Mouse (Mus musculus) liver, embryonic 13.5 days (tissue): ENCODE measurements around the gene Sgta. TPM values are rescaled to one million over a fixed set of nuclear protein-coding genes. Genes with fewer than 3 reads are reported as not detected.

Experiments
- ATAC-seq: fragments of 200-750 bp; cut with Nextera tagmentation; 2 replicates; pipeline ENCODE4 v1.8.0; 2017; ENCODE audit warnings: low read depth, mild to moderate bottlenecking, moderate number of reproducible peaks, moderate library complexity
- DNase-seq: peaks from one replicate; pipeline ENCODE4 v3.0.0; 2022
- H3K27ac ChIP-seq: fragments of 300-500 bp; sonication (generic); 2 replicates; pipeline ENCODE4 v1.5.1; 2015; ENCODE audit warnings: moderate library complexity, mild to moderate bottlenecking, inconsistent platforms
- H3K27me3 ChIP-seq: fragments of 300-500 bp; sonication (generic); 2 replicates; pipeline ENCODE4 v1.6.1; 2015; ENCODE audit warnings: mild to moderate bottlenecking, inconsistent platforms
- H3K36me3 ChIP-seq: fragments of 300-500 bp; sonication (generic); 2 replicates; pipeline ENCODE4 v1.6.1; 2015; ENCODE audit warnings: mild to moderate bottlenecking, inconsistent platforms
- H3K4me1 ChIP-seq: fragments of 300-500 bp; sonication (generic); replicated peaks from 2 replicates; pipeline ENCODE4 v1.6.1; 2015; ENCODE audit warnings: inconsistent platforms
- H3K4me2 ChIP-seq: fragments of 300-500 bp; sonication (generic); 2 replicates; pipeline ENCODE4 v1.6.1; 2015; ENCODE audit warnings: inconsistent platforms, mild to moderate bottlenecking, moderate library complexity
- H3K4me3 ChIP-seq: fragments of 300-500 bp; sonication (generic); replicated peaks from 2 replicates; pipeline ENCODE4 v1.5.1; 2015; ENCODE audit warnings: mild to moderate bottlenecking, inconsistent platforms
- H3K9ac ChIP-seq: fragments of 300-500 bp; sonication (generic); 2 replicates; pipeline ENCODE4 v1.6.1; 2015; ENCODE audit warnings: mild to moderate bottlenecking, inconsistent platforms
- H3K9me3 ChIP-seq: fragments of 300-500 bp; sonication (generic); replicated peaks from 2 replicates; pipeline ENCODE4 v1.6.1; 2016; ENCODE audit warnings: inconsistent platforms
- WGBS: fragments of 180-500 bp; shearing (Covaris S2); methylation state at CpG from one replicate; pipeline ENCODE4 v1.1.7; 2015; ENCODE audit not compliant: insufficient replicate concordance; 5-methylcytosine and 5-hydroxymethylcytosine counted together
- polyA plus RNA-seq: library from polyadenylated mRNA; unstranded; fragments of >200 nt; fragmentation: Nextera tagmentation; extraction: Ambion mirVana; gene quantifications from 2 replicates; pipeline ENCODE4 v1.2.1, GENCODE M21; 2015

The Sgta gene
- polyA plus RNA-seq, 1 experiment from 2014 or later = 69.1 TPM

GRCm38 (mm10) chr10:81029031-81029430, 30.9 kb downstream of the Sgta start:
- ATAC-seq = no peak
- Histone ChIP-seq H3K4me3 (no peak overlapping the region), H3K4me2 (no peak overlapping the region), H3K27ac (no peak overlapping the region), H3K36me3 (peaks cover 14% of the 10 kb centered on the region), H3K9ac (no peak overlapping the region), H3K27me3 (peaks cover 24% of the 10 kb centered on the region), H3K4me1 (peaks cover 13% of the 10 kb centered on the region), H3K9me3 (no peaks in the 10 kb centered on the region)
- DNase-seq = no peak
- WGBS = 64% methylated on average over 10 of the region's 10 CpGs

- Histone ChIP-seq H3K27me3 (peaks cover 33% of the 10 kb centered on the region), H3K27ac (no peak overlapping the region), H3K4me1 (peaks cover 13% of the 10 kb centered on the region), H3K4me3 (no peak overlapping the region), H3K9ac (no peak overlapping the region), H3K9me3 (no peaks in the 10 kb centered on the region), H3K36me3 (peaks cover 14% of the 10 kb centered on the region), H3K4me2 (no peak overlapping the region)
- DNase-seq (no peak), ATAC-seq (no peak)
Observed at GRCm38 (mm10) chr10:81028219-81028618, 31.8 kb downstream of the Sgta start.

- Histone ChIP-seq H3K4me1 (peaks cover 13% of the 10 kb centered on the region), H3K9me3 (no peaks in the 10 kb centered on the region), H3K4me3 (no peak overlapping the region), H3K4me2 (no peak overlapping the region), H3K27me3 (peaks cover 41% of the 10 kb centered on the region), H3K27ac (no peak overlapping the region), H3K36me3 (peaks cover 11% of the 10 kb centered on the region), H3K9ac (no peak overlapping the region)
- no peak for DNase-seq
- WGBS = 38% methylated on average over 4 of the region's 4 CpGs
- no peak for ATAC-seq
Observed at GRCm38 (mm10) chr10:81027331-81027730, 32.6 kb downstream of the Sgta start.

GRCm38 (mm10) chr10:81026857-81027256, 33.1 kb downstream of the Sgta start:
- Histone ChIP-seq H3K4me1 (peaks cover 13% of the 10 kb centered on the region), H3K27ac (no peak overlapping the region), H3K27me3 (peaks cover 46% of the 10 kb centered on the region), H3K4me2 (no peak overlapping the region), H3K4me3 (no peak overlapping the region), H3K36me3 (peaks cover 9% of the 10 kb centered on the region), H3K9me3 (no peaks in the 10 kb centered on the region), H3K9ac (no peak overlapping the region)
- ATAC-seq = no peak
- no peak for DNase-seq
- WGBS = 81% methylated on average over 5 of the region's 5 CpGs

- DNase-seq (no peak), ATAC-seq (no peak)
- peaks cover 57% of the 10 kb centered on the region for H3K27me3 ChIP-seq
- H3K4me3 ChIP-seq = peak within 1 kb of the TSS; percentile 20; the same call in 1 of the 2 replicates
- H3K9me3 ChIP-seq = no peaks in the 10 kb centered on the region
- H3K27ac ChIP-seq = no peak within 1 kb of the TSS
- WGBS = 49% methylated on average over 12 of the region's 12 CpGs
- H3K4me2 ChIP-seq = peak within 1 kb of the TSS; percentile 51
- H3K9ac ChIP-seq = no peak within 1 kb of the TSS
- H3K4me1 ChIP-seq = peaks cover 13% of the 10 kb centered on the region
- H3K36me3 ChIP-seq = no peaks in the 10 kb centered on the region
Observed at GRCm38 (mm10) chr10:81025639-81026275, 34.2 kb downstream of the Sgta start, which contains the start of gene Diras1. Gene Diras1 (minus strand): TSS chr10:81025662.

GRCm38 (mm10) chr10:81025047-81025621, 34.8 kb downstream of the Sgta start:
- Histone ChIP-seq H3K9me3 (no peaks in the 10 kb centered on the region), H3K4me1 (peaks cover 13% of the 10 kb centered on the region), H3K36me3 (no peaks in the 10 kb centered on the region), H3K27me3 (peaks cover 63% of the 10 kb centered on the region), H3K27ac (no peak overlapping the region), H3K4me2 (peak overlapping the region; percentile 51), H3K4me3 (peak overlapping the region; percentile 20; the same call in 1 of the 2 replicates), H3K9ac (no peak overlapping the region)
- WGBS = 3% methylated on average over 38 of the region's 43 CpGs
- ATAC-seq = no peak
- no peak for DNase-seq

- peaks cover 13% of the 10 kb centered on the region for H3K4me1 ChIP-seq
- H3K4me2 ChIP-seq = no peak overlapping the region
- peaks cover 64% of the 10 kb centered on the region for H3K27me3 ChIP-seq
- no peak overlapping the region for H3K27ac ChIP-seq
- H3K4me3 ChIP-seq = no peak overlapping the region
- no peaks in the 10 kb centered on the region for H3K36me3 ChIP-seq
- no peaks in the 10 kb centered on the region for H3K9me3 ChIP-seq
- no peak overlapping the region for H3K9ac ChIP-seq
- DNase-seq (no peak), ATAC-seq (no peak)
- 58% methylated on average over 5 of the region's 5 CpGs for WGBS
Observed at GRCm38 (mm10) chr10:81024346-81024937, 35.5 kb downstream of the Sgta start.

- Histone ChIP-seq H3K36me3 (no peaks in the 10 kb centered on the region), H3K4me3 (no peak overlapping the region), H3K27ac (no peak overlapping the region), H3K9me3 (no peaks in the 10 kb centered on the region), H3K4me2 (no peak overlapping the region), H3K4me1 (peaks cover 10% of the 10 kb centered on the region), H3K27me3 (peaks cover 64% of the 10 kb centered on the region), H3K9ac (no peak overlapping the region)
- DNase-seq (no peak), ATAC-seq (no peak)
- whole genome bisulfite sequencing = 43% methylated on average over 8 of the region's 8 CpGs
Observed at GRCm38 (mm10) chr10:81022744-81023143, 37.2 kb downstream of the Sgta start.

- H3K4me2 ChIP-seq = no peak overlapping the region
- WGBS = 10% methylated on average over 26 of the region's 26 CpGs
- no peak for ATAC-seq
Observed at GRCm38 (mm10) chr10:81021547-81022110, 38.4 kb downstream of the Sgta start.

GRCm38 (mm10) chr10:81020207-81020606, 39.8 kb downstream of the Sgta start:
- no peak overlapping the region for H3K4me3 ChIP-seq
- DNase-seq (no peak), ATAC-seq (no peak)
- H3K27me3 ChIP-seq = peaks cover 51% of the 10 kb centered on the region
- H3K27ac ChIP-seq = no peak overlapping the region
- no peaks in the 10 kb centered on the region for H3K9me3 ChIP-seq
- H3K4me1 ChIP-seq = peaks cover 15% of the 10 kb centered on the region
- no peaks in the 10 kb centered on the region for H3K36me3 ChIP-seq
- 40% methylated on average over 2 of the region's 2 CpGs for WGBS
- no peak overlapping the region for H3K4me2 ChIP-seq
- H3K9ac ChIP-seq = no peak overlapping the region

More at GRCm38 (mm10) chr10:81021547-81022110, 38.4 kb downstream of the Sgta start:
- Histone ChIP-seq H3K27me3 (peaks cover 64% of the 10 kb centered on the region), H3K9me3 (no peaks in the 10 kb centered on the region), H3K9ac (no peak overlapping the region), H3K4me1 (peaks cover 11% of the 10 kb centered on the region), H3K27ac (no peak overlapping the region), H3K36me3 (no peaks in the 10 kb centered on the region), H3K4me3 (no peak overlapping the region)
- DNase-seq = no peak

GRCm38 (mm10) chr10:81019687-81020086, 40.3 kb downstream of the Sgta start:
- peaks cover 17% of the 10 kb centered on the region for H3K4me1 ChIP-seq
- DNase-seq (no peak), ATAC-seq (no peak)
- no peaks in the 10 kb centered on the region for H3K36me3 ChIP-seq
- no peaks in the 10 kb centered on the region for H3K9me3 ChIP-seq
- no peak overlapping the region for H3K4me3 ChIP-seq
- H3K27me3 ChIP-seq = peaks cover 46% of the 10 kb centered on the region
- 0 out of 2 replicates have a peak overlapping the region, but pooled peaks have one; percentile 36 for H3K9ac ChIP-seq
- no peak overlapping the region for H3K4me2 ChIP-seq
- WGBS = 62% methylated on average over 6 of the region's 6 CpGs
- H3K27ac ChIP-seq = no peak overlapping the region
